Mouse (Mus musculus) WW6 (cell line): ENCODE data around the gene Mrtfa.
A peak's percentile ranks its signal among the peaks of the same experiment; 100 is the strongest.

Experiments
- DNase-seq: peaks from one replicate; pipeline ENCODE4 v3.0.0-alpha.2; 2013; ENCODE audit warnings: low read depth, low spot score

Mrtfa gene

DNA sequence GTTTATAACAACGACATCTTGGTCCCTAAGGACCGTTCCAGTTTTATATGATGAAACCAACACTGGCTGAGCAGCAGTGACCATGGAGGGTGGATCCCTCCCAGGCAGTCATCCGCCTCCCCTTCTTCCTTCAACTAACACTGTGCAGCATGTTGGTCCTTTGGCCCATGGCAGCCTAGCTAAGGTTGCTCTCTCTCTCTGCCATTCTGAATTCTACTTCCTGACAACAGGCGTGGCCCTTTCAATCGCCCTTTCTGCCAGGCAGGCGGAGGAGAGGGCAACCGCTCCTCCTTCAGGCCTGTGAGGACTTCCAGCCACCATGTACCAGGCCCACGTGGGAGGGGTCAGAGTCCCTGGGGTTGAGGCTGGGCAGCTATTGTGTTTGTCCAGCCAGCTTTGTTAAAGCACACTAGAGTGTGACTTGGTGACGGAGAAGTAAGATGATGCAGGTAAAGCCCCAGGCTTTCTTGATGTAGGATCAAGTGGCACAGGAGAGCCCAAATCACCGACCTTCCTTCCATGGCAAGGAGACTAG is 159.6 kb downstream of the Mrtfa start:
- no peak for DNase-seq

DNA sequence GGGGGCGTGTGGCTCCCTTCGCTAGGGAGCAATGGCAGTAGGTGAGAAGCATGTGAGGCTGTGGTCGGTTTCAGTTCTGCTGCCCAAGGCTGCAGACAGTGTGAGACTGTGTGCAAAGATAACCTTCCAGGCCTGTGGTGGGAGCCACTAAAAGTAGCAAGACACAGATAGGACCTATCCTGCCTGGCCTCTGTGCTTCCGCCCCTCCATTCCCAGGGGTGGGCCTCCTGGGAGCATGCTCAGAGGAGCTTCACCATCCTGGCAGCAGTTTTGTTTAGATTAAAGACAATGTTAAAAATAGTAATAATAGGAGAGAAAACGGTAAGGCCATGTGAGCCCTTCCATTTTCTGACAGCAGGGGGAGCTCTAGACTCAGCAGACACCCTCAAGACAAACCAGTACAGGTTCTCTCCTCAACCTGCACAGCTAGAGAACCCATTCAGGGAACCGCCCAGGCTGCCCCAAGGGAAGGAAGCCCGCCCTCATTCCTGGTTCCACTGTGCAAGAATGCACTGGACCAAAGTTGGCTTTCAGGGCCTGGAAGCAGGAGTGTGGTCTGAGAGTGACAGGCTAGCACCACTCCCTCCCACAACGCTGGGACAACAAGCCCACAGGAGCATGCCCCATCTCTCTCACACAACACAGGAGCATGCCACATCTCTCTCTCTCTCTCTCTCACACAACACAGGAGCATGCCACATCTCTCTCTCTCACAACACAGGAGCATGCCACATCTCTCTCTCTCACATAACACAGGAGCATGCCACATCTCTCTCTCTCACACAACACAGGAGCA is 163.0 kb downstream of the Mrtfa start:
- peak; percentile 59 for DNase-seq

DNA sequence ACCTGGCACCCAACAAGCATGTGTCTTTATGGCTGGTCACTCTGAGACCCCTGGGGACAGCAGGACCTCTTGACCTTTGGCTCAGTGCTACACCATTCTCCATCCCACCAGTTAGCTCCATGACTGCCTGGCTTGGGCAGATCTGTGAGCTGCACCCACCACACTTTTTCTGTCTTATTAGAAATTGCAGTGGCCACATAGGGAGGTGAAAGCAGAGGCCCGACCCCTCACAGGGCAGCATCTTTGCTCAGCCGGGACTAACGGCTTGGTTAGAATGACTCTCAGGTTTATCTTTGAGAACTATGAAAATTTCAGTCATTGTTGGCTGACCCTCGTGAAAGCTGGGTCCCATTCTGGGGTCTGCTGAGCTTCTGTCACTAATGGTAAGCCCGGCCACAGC is 163.7 kb downstream of the Mrtfa start:
- DNase-seq = no peak

DNA sequence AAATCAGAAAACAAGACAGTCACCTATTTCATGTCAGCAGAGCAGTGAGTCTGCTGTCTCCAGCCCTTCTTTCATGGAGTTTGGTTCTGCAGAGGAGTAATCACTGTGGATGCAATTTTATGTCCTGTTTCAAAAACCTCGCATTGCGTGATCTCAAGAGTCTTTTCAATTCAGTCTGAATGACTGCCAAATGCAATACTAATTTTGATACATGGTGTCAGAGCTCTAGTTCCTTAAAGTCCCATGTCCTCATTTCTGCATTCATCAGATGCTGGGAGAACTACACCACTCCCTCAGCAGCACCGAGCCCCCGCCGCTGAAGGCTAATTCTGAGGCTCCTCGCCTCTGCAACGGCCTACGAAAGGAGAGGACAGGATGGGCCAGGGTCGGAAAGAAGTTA is 166.7 kb downstream of the Mrtfa start:
- no peak for DNase-seq

DNA sequence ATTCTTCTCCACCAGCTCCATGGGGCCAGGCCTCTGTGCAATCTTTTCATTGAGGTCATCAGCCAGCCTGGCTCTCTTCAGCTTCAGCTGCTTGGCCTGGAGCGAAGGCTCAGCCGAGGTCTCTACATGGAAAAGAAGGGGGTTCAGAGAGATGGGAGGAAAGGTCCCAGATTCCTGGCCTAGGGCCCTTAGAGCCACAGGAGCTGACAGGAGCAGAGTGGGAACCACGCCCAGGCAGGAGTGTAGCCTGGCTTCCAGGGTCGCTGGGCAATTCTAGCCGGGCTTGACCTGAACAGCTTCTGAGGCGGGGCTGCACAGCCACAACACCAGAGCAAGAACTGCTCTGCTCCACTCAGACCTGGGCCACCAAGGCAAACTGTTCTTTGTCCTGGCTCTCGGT is 168.1 kb downstream of the Mrtfa start:
- no peak for DNase-seq

DNA sequence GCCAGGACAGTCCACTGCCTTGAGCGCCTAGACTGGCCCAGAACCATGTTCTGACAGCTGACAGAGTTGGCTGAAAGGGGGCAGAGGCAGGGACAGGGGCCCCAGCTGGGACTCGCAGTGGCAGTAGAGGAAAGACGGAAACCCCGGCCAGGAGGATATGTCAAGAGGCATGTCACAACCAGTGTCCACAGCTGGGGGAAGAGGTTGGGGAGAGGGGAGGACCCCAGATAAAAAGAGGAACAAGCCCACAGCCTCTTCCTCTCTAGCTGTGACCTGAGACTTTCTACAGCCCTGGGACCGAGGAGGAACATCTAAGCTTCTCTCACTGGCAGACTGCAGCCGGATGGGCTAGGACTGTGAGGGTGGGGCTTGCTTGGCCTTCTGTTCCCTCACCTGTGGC is 169.2 kb downstream of the Mrtfa start:
- DNase-seq = no peak

DNA sequence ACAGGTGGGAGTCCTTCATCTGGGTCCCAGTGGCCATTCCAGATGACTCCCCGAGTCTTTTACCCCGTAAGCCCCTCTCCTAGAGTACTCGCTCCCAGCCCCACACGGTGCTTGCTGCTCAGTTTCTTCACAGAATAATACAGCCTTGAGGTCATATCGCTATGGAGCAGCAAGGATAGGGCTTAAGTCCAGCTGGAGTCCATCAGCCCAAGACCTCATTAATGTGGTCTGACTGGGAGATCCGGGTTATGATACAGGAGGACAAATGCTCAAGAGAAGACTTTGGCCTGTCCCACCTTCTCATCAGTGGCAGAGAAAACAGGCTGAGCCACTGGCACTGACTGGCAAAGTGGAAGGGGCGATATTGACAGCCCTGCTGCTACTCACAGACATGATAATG is 173.2 kb downstream of the Mrtfa start:
- no peak for DNase-seq

DNA sequence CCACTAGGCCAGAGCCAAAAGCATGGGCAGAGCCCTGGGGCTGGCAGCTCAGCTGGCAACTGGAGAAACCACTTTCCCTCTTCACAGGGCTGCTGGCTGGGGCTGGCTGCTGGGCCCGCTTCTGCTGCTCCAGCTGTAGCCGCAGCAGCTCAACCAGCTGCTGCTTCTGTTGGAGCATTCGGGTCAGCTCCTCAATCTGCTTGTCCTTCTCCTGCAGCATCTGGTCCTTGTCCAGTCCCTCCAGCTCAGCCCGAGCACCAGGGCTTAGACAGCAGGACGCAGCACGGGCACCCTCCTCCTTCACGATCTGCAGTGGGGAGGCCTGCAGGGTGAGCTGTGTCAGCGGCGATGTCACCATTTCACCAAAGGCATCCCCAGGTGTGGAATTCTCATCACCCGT is 174.1 kb downstream of the Mrtfa start:
- DNase-seq = no peak

DNA sequence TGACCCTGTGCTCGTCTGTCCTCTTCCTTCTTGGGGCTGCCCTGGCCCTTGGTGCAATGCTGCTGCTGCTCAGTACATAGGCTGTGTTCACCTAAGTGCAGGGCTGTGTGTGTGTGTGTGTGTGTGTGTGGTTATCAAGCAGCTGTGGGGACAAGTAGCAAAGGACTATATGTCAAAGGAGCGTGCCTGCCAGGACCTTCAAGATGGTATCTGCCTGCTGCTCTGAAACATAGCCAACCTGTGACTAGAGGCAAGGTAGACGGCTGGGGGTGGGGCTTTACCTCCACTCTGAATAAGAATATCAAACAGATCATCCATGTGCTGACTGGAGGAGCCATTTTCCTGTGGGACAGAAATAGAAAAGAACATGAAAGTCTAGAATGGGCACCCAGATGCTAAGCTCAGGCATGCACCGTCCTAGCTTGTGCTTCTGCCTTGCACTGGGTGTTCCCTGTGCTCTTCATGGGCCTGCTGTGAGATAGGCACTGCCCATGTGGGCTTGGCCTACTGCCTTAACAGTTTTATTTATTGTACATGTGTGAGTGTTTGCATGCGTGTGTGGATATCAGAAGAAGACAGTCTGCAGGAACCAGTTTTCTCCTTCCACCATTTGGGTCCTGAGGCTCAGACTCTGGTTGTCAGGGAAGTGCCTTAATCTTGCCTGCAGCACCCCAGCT is 175.4 kb downstream of the Mrtfa start:
- DNase-seq = no peak

DNA sequence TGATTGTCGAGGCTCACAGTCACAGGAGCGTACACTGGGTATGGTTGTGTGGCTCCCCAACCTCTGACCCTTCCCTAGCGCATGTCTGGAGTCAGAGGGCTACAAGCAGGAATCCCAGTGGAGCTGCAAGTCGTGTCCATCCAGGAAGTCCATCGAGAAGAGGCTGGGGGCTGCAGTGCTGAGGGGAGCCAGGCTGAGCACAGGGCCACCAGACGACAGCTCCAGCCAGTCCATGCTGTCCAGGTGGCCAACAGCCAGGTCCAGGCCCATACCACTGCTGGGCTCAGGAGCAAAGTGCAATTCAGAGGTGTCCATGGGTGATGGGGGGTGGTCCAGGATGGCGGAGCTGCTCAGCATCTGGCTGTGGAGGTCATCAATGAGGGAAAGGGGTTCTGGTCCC is 177.4 kb downstream of the Mrtfa start:
- DNase-seq = no peak

DNA sequence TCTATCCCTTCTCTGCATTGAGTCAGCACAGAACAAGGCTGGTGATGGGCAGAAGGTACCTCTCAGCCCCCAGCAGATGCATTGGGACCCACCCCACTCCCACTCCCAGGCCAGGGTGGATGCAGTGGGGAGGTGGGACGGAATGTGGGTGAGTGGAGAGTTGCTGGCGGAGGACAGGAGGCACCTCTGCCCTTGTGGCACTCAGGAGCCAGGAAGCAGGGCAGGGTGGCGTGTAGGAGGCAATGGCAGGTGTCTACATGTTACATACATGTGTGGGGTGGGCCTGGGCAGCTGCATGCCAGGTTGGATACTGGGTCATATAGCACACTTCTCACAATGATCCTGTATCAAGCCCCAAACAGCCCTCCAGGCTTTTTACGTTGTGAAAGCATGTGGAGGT is 178.2 kb downstream of the Mrtfa start:
- DNase-seq = no peak

DNA sequence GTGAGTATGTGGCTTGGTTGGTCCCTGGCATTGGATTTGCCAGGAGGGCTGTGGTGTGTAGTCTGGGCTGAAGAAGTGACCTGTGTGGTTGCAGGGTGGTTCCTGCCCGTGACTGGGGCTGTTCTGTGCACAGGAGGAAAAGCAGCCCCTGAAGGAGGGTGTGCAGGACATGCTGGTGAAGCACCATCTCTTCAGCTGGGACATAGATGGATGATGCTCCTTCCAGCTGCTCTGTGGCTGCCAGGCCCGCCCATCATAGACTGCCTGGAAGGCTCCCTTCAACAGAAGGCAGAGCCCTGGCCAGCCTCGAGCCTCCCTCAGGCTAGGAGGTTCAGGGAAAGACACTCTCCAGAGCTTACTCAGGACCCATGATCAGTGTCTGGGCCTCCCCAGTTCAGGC is 179.0 kb downstream of the Mrtfa start:
- DNase-seq = no peak

DNA sequence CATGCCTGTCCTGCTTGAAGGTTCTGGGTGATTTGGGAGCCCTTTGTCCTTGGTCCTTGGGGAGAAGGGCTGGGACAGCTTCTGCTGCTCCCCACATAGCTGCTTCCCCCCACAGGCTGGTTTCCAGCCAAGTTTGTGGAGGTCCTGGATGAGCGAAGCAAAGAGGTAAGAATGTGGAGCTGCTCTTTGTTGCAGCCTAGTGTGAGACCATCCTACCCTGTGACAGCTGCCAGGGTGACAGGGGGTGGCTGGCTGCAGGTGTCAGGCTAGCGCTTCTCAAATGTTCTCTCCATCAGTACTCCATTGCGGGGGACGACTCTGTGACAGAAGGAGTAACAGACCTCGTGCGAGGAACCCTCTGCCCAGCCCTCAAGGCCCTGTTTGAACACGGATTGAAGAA is 180.4 kb downstream of the Mrtfa start:
- no peak for DNase-seq

DNA sequence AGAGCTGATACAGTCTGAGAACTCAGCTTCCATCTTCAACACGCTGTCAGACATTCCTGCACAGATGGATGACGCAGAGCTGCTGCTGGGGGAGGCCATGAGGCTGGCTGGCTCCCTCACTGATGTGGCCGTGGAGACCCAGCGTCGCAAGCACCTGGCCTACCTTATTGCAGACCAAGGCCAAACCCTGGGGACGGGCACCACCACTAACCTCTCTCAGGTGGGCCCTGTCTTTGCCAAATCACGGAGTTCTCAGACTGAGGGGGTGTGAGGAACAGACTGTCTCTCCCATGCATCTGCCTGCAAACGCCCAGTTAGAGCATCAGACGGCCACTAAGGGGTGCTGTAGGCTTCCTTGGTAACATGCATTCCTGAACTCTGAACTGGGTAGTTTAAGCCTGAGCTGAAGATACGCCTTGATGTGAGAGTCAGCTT is 181.9 kb downstream of the Mrtfa start:
- peak; percentile 48 for DNase-seq

DNA sequence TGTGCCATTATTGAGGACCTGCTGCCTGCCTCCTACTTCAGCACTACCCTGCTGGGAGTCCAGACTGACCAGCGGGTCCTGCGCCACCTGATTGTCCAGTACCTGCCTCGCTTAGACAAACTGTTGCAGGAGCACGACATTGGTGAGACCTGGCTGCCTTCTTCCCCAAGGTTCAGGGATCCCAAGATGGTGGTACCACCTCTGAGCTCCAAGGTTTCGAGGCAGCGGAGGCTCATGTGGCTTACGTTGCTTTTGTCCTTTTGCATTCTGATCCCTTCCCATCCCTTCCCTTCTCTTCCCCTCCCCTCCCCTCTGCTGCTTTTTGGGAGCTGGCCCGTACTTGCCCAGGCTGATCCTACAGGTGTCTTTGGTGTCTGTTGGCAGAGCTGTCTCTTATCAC is 182.7 kb downstream of the Mrtfa start:
- no peak for DNase-seq

DNA sequence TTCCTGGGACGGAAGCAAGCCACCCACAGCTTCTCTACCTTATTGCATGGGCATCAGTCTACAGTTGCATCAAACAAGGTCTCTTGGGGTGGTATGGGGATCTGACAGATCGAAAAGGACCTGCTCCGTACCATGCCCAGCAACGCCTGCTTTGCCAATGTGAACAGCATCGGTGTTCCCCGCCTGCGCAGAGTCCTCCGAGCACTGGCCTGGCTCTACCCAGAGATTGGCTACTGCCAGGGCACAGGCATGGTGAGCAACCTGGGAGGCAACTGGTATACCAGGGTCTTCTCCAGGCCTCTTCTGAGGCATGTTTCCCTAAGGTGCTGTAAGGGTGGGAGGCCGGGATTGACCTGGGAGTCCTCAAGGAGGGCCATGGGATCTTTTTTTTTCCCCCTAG is 183.2 kb downstream of the Mrtfa start:
- DNase-seq = no peak

DNA sequence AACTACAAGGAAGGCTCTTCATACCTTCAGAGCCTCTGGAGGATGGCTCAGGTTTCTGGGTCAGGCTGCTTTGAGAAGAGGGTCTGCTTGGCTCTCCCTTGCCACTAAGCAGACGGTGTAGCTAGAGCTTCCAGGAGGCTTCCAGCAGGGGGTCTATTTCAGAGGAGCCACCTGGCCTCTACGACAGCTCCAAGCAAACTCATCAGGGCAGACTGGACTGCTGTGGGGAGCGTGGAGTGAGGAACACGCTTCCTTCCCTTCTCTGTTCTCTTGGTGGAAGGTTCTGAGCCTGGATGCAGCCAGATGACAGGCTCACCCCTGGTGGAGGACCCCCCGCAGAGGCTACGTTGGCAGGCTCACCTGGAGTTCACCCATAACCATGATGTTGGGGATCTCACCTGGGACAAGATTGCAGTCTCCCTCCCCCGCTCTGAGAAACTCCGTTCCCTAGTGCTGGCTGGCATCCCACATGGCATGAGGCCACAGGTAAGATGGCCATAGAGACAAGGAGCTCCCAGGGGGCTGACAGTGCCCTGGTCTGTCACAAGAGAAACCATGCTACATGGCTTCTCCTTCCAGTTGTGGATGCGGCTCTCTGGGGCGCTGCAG is 184.3 kb downstream of the Mrtfa start:
- DNase-seq = no peak

DNA sequence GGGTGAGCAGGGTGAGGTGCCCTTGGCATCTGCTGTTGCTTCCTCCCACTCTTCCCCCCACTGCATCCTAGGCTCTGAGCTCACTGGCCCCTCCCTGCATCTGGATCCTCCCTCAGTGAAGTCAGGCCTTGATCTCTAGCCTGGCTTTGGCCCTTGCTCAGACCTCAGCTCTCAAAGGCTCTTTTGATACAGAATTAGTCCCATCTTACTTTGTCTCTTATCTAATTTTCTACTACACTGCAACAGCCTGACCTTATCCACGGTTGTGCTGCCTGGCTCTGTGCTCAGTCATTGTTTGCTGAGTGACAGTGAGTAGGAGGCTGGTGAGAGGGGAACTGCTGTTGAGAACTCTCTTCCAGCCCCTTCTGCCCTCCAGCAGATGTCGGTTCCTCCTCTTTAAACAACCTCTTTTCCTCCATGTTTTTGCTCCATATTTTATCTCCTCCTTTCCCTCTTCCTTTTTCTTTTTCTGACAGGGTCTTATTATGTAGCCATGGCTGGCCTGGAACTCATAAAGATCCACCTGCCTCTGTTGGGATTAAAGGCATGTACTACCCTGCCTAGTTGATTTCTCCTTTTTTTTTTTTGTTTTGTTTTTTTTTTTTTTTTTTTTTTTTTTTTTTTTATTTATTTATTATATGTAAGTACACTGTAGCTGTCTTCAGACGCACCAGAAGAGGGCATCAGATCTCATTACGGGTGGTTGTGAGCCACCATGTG is 190.0 kb downstream of the Mrtfa start:
- no peak for DNase-seq

DNA sequence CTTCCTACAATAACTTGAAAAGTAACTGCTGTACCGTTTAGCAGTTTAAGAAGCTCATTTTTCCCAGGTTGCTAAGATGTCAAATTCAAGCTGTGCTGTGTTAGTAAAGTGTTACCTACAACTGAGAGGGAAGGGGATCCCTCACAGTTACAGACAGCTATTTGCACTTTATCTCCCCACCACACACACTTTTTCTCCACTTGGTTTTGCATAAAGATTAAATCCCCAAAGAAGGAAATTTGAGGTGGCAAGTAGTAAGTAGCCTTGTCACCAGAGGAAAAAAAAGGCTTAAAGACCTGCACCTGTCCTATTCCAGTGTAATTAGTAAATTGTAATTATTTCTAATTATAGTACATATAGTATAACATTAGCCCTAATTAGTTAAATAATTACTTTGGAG is 193.5 kb downstream of the Mrtfa start:
- no peak for DNase-seq

DNA sequence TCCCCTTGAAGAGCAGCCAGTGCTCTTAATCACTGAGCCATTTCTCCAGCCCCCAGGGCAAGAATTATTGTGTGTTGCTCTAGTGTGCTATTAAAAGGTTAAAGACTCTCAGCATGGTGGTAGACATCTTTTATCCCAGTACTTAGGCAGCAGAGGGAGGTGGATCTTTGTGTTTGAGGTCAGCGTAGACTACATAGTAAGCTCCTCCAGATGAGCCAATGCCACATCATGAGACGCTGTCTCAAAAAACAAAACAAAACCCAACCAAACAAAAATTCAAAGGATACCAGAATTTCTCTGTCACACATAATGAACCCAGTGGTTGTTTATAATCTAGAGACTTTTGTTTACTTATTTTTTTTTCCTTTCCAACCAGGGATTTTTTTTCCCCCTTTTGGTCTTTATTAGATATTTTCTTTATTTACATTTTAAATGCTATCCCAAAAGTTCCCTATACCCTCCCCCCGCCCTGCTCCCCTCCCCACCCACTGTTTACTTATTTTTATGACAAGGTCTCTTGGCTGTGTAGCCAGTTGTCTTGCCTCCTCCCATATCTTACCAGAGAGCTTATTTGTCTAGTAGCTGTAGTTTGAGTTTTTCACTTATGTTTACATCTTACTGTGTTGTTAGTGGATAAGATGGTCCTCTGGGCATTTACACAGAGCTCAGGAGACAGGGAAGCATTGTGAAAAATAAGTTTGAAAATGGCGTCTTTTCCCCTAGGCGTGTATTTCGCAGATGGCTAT is 194.3 kb downstream of the Mrtfa start:
- no peak for DNase-seq

DNA sequence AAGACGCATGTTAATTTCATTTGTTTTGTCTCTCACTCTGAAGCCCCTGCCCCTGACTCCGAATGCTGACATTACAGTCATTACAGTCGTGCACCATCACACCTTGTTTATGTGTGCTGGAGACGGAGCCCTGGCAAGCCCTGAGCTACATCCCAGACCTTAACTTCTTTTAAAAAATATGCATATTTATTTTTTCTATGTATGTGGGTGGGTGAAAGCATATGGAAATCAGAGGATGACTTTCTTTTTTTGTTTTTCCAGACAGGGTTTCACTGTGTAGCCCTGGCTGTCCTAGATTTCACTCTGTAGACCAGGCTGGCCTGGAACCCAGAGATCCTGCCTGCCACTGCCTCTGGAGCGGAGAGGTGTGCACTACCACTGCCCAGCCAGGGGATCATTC is 195.6 kb downstream of the Mrtfa start:
- DNase-seq = no peak
